Mouse (Mus musculus): ENCODE measurements around the gene M1ap.

Gene M1ap

DNA sequence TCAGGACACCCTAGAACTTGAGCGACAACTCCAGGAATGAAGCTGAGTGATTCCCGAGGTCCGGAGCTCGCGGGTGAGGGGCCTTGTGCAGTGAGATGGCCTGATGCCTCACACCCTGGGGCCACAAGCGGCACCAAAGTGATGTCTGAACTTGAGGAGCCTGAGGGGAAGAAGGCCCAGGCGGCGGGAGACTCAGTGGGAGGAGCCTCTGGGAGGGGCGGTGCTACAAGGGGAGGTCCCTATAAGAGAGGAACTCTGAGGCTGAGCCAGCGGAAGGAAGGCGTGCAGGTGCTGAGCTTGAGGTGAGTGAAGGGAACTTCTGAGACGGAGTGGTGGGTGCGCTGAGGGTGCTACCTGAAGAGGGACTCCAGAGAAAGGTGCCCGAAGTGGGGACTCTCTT, at the start of gene M1ap:
Gene M1ap (plus strand): TSS at position 252 of the 400 bp plus-strand sequence.
- no peak for DNase-seq (ENCODE audit: low spot score in 2 of 2)

DNA sequence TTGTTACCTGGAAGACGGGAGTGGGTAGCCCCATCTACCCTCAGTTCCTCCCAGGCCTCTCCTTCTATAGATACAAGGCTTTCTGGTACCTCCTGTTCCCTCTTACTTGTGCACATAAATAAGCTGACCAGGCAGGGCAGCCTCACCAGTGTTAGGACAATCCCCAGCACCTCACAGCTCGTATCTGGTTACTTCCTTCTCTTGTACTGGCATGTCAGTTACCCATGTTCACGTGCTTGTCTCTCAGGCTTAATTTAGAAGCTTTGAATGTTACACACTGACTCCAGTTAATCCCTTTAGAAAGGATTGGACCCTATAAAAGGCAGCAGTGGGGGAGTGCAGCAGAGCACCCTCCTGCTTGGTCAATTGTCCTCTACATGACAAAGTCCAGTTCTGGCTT, 49.4 kb upstream of the M1ap start:
- DNase-seq (ENCODE audit: low spot score in 2 of 2), result no peak

DNA sequence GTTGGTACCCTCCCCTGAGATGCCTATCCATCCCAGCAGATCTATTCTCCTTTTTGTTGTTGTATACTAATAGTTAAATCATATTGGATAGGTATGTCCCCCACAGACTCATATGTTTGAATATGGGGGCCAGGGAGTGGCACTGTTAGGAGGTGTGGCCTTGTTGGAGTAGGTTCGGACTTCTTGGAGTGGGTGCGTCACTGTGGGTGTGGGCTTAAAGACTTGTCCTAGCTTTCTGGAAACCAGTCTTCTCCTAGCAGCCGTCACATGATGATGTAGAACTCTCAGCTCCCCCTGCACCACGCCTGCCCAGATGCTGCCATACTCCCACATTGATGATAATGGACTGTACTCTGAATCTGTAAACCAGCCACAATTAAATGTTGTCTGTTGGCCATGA, 48.5 kb upstream of the M1ap start:
- no peak for DNase-seq (ENCODE audit: low spot score in 2 of 2)

DNA sequence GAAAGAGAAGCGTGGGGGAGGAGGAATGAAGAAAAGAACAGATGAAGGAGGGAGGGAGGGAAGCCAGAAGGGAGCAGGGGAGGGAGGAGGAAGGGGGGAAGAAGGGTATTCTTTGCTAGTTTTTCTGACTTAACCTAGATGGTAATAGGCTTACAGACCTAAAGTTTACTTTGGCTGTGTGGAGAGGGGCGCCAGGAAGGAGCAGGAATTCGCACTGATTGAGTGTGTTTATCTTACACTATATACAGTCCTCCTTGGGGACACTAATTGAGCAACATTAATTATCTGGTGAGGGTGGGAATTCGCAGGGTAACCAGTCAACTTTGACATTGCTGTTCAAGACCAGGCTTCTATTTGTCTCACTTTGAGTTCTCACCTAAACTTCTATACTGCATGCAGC, 48.0 kb upstream of the M1ap start:
- DNase-seq (ENCODE audit: low spot score in 2 of 2), result no peak

DNA sequence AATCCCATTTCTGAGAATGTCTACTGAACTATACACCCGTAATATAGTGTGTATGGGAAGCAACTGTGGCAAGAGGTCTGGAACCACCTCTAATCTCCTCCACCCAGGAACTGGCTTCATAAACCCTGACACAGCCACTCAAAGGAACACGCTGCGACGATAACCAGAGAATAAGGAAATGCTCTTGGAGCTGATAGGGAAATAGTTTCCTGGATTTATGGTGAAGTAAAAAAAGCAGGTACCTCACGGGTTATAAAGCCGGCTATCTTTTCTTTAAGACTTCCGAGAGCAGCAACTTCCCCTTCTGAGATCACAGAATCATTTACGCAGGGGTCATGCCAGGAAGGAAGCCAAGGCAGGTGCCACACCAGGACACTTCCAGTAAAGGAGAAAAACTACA, 44.1 kb upstream of the M1ap start:
- DNase-seq (ENCODE audit: low spot score in 2 of 2), result no peak

DNA sequence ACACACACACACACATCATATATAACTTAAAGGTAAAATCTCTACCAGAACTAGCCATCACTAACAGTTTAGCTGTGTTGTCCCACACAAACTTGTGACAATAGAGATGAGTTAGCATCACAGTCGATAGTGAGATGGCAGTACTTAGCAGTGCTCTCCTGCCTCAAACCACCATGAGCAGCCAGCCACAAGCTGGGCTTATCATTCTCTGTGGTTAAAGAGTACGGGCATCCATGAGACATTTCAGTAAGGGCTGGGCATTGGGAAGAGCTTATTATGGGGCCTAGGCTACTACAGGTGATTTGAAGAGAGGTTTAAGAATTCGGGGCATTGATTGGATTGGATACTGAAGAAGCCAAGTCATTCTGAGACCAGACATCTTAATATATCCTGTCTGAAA, 39.7 kb upstream of the M1ap start:
- DNase-seq (ENCODE audit: low spot score in 2 of 2), result no peak

DNA sequence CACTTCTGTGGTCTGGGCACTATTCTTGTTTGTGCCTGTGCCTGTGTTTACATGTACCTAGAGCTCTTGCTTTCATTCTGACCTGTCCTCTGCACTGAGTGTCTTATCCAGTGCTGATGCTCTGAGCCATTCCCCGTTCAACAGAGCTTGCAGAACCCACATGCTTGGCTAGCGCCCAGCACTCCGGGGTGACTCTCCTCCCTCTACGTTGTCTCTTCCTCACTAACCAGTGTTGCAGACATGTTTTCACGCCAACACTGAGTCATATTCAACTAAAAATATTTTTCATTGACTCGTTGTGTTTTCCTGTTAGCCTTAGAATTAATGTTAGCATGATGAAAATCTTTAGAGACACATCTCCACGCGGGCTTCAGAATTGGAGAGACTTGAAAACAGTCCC, 38.7 kb upstream of the M1ap start:
- DNase-seq (ENCODE audit: low spot score in 2 of 2), result no peak

DNA sequence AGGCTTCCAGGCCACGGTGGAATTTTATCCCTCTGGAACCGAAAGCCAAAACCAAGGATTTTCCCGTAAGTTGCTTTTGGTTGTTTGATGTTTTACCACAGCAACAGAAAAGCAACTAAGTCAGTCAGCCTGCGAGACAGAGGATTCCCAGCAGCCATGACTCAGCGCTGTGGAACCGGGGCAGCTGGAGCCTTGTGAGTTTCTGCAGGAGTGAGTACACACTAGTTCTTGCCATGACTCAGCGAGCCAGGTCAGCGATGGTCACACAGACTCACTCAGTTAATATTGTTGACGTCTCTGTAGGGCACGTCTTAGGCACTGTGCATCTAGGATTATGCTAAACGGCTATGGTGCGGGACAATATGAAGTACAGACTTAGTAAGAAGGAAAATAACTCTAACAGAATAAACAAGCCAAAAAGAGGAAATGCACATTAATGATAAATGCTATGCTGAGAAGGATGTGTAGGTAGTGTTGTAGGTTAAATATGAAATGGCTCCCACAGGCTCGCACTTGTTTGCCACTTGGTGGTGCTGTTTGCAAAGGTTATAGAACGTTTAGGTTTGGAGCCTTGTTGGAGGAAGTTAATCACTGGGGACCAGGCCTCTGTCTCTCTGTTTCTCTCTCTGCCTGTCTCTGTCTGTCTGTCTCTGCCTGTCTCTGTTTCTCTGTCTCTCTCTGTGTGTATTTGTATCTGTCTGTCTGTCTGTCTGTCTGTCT, 37.4 kb upstream of the M1ap start:
- no peak for DNase-seq (ENCODE audit: low spot score in 2 of 2)

DNA sequence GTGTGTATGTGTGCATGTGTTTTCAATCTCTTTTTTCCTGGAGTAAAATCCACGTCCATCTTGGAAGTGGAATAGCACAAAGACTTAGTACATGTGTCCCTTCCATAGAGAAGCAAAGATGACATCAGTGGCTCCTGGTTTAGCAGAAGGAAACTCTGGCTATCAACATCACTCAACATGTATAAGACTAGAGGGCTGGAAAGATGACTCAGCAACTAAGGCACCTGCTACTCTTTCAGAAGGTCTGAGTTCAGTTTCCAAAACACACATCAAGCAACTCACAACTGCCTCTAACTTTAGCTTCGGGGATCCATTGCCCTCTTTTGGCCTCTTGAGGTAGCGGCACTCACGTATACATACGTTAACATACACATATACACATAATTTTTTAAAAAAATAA, 35.4 kb upstream of the M1ap start:
- no peak for DNase-seq (ENCODE audit: low spot score in 2 of 2)

DNA sequence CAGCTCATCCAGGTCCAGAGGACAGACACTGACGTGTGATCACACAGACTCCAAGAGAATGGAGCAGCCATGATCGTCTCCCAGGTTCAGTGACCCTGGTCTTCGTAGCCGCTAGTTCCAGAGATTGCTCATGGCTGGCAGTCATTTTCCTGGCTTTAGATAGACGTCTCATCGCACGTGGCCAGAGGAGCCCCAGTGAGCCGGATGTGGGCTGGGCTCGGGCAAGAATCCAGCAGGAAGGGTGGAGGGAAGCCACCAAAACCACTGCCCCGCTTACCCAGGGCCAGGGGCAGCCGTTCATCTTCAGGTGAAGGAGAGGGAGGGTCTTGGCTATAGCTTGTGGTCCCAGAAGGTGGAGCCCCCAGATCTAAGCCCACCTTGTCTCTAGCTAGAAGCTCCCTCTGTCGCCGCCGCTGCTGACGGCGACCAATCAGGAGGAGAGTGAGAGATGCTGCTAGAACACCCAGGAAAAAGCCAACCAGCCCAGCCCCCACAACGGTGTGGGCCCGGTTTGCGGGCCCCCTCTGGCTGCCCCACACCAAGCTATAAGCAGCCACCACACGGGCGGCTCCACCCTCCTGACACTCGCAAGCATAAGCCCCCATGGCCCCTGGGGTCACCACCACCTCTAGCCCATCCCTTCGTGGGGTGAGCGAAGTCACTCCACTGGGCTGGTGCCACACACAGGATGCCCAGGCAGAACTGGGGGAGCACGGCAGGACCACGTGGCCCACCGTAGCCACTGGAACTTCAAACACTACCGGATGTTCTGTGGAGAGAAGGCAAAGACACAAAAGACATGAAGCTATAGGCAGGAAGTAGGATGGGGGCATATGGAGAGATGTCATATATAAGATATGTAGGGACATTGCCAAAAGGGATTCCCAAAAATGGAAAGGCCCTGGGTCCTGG, 33.1 kb upstream of the M1ap start:
- no peak for DNase-seq (ENCODE audit: low spot score in 2 of 2)

DNA sequence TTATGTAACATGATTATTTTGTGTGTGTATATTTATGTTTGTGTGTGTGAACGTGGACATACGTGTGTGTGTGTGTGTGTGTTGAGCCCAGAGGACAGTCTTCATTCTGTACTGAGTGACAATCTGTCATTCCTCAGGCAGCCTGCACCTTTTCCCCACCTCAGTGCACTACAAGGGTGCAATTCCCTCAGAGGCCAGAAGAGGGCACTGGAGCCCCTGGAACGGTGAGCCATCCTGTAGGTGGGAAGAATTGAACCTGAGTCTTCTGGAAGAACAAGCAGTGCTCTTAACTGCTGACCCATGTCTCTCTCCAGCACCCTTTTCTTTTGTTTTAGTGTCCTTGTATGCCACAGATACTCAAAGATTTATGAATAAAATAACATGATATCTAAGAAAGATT, 30.8 kb upstream of the M1ap start:
- DNase-seq (ENCODE audit: low spot score in 2 of 2), result peak; percentile 50 to 80

DNA sequence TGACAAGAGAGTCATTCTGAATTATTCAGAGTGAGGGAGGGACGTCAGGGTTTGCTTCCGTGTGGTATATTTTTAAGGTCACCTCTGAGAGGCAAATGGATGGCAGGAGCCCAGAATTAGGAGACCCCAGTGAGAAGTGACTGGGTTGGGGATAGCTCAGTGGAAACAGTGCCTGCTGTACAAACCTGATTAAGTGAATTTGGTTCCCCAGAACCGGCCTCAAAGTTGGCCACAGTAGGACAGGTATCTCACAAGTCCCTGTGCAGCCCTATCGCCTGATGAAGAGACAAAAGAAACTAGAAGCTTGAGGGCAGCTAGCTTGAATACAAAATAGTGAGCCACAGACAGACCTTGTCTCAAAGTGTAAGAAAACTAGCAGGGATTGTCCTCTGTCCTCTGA, 30.2 kb upstream of the M1ap start:
- DNase-seq (ENCODE audit: low spot score in 2 of 2), result no peak

DNA sequence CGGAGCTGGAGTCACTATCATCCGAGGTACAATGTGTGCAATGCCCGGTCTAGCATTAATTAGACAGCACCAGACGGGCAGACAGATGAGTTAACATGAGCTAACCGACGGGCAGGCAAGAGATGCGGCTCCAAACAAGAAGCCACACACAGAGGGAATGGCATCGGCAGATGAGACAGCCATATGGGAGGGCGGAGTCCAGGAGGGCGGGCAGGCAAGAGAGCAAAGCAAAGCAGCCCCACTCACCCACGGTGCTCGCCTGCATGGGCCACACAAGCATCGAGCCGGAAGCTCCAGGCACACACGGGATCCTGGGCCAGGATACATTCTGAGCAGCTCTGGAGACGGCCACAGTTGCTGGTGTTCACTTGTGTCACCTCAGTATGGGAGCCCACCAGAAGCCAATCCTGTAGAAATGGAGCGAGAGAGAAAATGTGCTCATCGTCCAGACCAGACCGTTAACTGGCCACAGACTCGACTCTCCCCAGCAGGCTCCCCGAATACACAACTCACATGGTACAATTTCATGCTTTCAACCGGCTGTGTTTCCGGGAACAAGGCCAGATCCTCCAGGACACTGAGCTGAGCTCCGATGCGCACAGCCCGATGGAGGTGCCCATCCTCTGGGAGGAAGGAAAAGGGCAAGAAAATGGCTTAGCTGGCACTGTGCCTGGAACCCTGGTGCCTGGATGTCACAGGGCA, 29.5 kb upstream of the M1ap start:
- peak in 1 of 2 experiments; percentile 81 for DNase-seq (ENCODE audit: low spot score in 2 of 2)

DNA sequence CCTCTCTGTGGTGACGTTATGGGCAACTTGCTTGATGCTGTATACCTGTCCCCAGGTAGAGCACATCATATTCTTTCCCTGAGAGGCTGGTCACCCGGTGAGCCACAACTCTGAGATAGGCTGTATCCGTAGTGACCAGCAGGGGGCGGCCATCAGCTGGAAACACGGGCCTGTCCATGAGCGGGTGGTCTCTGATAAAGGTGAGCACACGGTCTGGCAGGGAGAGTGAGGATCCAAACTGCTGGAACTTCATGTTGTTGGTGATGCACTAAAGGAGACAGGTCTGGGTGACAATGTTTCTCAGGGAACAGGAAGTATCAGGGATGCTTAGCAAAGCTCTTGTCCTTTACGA, 28.9 kb upstream of the M1ap start:
- DNase-seq (ENCODE audit: low spot score in 2 of 2), result peak; percentile 63 to 85

DNA sequence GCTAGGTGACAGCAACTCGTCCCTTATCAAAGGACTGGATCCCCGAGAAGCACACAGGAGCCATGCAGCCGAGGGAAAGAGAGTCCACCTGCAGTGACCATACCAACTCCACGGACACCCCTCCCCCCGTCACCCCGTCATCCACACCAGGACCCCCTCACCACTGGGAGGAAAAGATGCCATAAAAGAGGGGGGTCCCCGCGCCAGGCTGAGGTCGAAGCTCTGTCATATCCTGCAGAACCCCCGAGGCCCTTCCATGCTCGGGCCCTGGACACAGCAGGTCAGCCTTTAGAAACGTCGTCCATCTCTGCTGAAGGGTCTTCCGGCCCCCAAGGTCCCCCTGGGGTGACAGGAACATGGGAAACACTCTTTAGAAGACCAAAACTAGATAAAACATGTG, 28.3 kb upstream of the M1ap start:
- no peak for DNase-seq (ENCODE audit: low spot score in 2 of 2)

DNA sequence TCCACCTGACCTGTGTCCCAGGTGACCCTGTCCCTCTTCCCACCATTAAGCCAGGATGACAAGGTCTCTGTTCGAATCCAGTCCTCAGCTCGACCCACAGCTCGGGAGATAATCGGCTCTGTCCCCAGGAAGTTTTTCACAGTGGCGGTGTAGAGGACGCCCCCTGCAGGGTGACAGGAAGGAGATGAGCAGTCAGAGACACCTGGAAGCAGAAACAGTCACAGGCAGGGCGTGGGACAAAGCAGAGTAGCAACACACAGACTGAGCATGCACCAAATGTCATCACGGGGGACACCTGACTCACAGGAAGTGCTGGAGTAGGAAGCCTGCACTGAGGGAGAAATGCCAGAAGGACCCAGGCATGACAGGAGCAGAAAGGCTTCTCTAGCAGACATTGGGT, 27.2 kb upstream of the M1ap start:
- no peak for DNase-seq (ENCODE audit: low spot score in 2 of 2)

DNA sequence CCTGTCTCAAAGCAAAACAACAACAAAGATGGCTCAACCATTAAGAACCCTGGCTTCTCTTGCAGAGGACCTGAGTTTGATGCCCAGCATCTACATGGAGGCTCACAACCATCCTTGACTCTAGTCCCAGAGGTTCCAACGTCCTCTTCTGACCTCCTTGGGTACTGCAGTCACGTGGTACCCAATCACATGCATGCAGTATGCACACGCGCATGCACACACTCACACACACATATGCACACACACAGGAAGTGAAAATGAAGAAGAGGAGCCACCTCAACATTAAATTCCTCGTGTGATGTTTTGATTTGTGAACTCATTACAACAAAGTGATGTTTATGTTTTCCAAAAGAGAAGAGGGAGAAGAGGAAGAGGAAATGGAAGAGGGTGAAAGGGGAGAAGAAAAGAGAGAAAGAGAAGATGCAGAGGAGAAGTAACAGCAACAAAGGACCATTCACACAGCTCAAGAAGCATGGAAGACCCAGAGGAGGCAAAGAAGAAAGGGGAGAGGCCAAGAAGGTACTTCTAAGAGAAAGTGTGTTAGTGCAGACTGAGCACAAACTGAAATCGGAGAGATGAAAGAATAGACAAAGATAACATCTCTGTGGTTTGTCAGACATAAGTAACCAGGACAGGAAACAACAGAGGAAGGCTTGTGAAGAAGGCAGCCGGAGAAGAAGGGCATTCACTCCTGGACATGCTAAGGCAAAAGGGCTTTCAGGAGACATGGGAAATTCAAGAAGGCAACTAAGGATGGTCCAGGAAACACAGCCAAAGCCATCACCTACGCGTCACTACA, 25.1 kb upstream of the M1ap start:
- no peak for DNase-seq (ENCODE audit: low spot score in 2 of 2)

DNA sequence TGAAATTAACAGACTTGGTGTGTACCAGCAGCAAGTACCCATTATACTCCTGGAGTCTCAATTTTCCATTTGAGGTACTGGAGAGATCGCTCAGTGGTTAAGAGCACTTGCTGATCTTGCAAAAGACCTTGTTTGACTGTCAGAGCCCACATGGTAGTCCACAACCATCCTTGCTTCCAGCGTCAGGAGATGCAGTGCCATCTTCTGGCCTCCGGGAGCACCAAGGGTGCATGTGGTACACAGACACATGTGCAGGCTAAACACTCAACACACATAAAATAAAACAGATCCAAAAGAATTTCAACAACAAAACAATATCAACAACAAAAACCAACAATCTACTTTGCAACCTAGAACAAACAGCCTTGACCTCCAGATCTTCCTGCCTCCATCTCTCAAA, 21.7 kb upstream of the M1ap start:
- DNase-seq (ENCODE audit: low spot score in 2 of 2), result no peak

DNA sequence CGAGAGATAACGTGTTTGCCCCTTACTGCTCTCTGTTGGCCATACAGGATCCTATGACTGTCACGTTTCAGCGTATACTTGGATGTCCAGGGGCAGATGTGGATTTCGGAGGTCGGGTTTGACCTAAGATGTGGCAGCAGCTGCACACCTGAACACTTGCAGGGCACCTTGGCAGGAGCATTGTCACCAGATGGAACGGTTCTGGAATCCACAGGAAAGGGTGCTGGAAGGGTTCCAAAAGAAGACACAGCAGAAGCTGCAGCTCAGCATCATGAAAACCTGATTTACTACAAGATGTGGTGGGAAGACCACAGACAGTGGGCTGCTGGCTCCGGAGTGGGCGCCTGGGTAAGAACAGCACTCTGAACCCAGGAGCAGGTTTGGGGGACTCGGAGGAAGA, 20.6 kb upstream of the M1ap start:
- no peak for DNase-seq (ENCODE audit: low spot score in 2 of 2)

DNA sequence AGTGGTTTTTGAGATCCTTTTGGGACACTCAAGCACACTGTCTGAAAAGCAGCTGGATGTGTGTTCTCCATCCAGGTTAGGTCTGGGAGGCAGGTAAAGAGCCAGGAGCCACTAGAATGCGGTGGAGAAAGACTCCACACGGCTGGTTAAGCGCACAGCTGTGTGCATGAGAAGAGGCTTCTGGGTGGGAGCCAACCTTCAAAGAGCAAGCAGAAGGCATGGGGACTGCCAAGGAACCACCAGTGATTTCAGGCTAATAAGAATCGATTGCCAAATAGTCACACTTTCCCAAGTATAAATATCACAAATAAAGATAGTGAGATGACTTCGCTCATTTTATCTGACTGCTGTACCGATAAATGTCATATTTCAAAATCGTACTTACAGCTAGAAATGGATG, 20.2 kb upstream of the M1ap start:
- DNase-seq (ENCODE audit: low spot score in 2 of 2), result peak in 1 of 2 experiments; percentile 50

DNA sequence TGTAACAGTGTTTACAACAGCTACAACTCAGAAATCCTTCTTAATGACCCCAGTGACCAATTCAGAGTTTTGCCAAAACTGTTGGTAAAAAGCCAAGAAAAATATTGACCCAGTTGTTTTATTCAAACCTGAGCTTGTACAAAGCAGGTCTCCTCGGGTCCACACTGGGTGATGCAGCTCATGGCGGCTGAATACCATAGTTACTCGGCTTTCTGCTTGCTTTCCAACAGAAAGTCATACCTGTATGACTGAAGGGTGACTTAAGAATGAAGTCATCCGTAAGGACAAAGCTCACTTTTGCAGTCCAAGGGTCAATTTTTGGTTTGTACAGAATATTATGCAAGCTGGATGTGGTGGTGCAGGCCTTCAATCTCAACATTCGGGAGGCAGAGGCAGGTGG, 19.1 kb upstream of the M1ap start:
- no peak for DNase-seq (ENCODE audit: low spot score in 2 of 2)

Measured in cerebellum, postnatal 4 days (tissue).